In genomic region chr9:34857575-34857974, GRCm38 (mm10) we compare ENCODE assay signal across 9 mouse cellular contexts.
DNase-seq lines count a peak whose midpoint lies in the region.
"Had no signal": no experiment of that assay in that cellular context is flagged by ENCODE, and none has a peak within 500 bp of the region (broad histone marks: within the 10 kb centered on the region; RNA-seq: fewer than 3 reads in every experiment).

No protein-coding gene starts in this region.

- intact Hi-C loops in heart, postnatal 14 days (cut with DNase I), result loop anchor here (5.0 to 10.0 kb wide), 2 partner anchors 160 to 307 kb away; no protein-coding TSS in a partner anchor

- peak; percentile 26 for DNase-seq in heart, postnatal 4 days
- no peak for DNase-seq in heart, postnatal 14 days
- peak; percentile 19 for DNase-seq in right cerebral cortex, postnatal 14 days
- DNase-seq in right cerebral cortex, postnatal 36 days (ENCODE audit: low spot score in 2 of 2), result no peak
- DNase-seq in embryo, embryonic 10 days (ENCODE audit: low spot score), result peak; percentile 67
- DNase-seq in retina, embryonic 14.5 days (ENCODE audit: low spot score), result peak; percentile 68
- DNase-seq in frontal cortex, postnatal 14 days (ENCODE audit: low spot score in 2 of 2), result no peak
- DNase-seq in cerebellum, postnatal 4 days (ENCODE audit: low spot score in 2 of 2), result no peak
- DNase-seq: liver, embryonic 13.5 days had no signal

Comparison
In these comparisons a context has a peak if more than half of its experiments do, and no peak if none do; other contexts are left out.
1. DNase-seq: peak in heart, postnatal 4 days (single experiment), right cerebral cortex, postnatal 14 days (single experiment), embryo, embryonic 10 days (single experiment) and retina, embryonic 14.5 days (single experiment); none in heart, postnatal 14 days (0 of 2), right cerebral cortex, postnatal 36 days (0 of 2), frontal cortex, postnatal 14 days (0 of 2) and cerebellum, postnatal 4 days (0 of 2).